Mouse (Mus musculus): ENCODE results near the gene Yaf2. TPM values are rescaled to one million over a fixed set of nuclear protein-coding genes. Genes with fewer than 3 reads are reported as not detected.

The Yaf2 gene
- polyA plus RNA-seq, 1 experiment = 12.9 TPM

DNA sequence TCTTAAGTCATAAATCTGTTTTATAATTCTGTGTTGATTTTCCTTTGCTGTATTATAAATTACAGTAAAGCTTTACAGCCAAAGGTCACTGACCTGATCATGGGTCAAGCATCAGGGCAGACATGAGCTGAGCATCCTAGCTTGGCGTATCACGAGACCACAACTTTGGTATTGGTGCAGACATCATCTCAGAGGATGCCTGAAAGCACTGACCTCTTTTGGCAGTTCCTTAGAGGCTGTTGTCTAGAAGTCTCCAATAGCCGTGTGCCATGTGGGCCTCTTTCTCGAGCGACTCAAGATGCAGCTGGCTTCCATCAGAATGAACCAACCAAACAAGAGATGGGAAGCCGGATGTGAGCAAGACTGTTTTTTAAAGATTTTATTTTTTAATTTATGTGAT lies 28.8 kb upstream of the Yaf2 start:
- no peaks in the 10 kb centered on the region for H3K36me3 ChIP-seq (ENCODE audit: control insufficient read depth, insufficient read depth, low read length)
- DNase-seq (ENCODE audit: low read depth in 1 of 2, low spot score in 2 of 2) = no peak
- no peak overlapping the region for H3K4me3 ChIP-seq (ENCODE audit: extremely low read depth, insufficient read depth, insufficient read length)
- WGBS = 92% methylated on average over 6 of the region's 6 CpGs
- H3K27ac ChIP-seq (ENCODE audit: insufficient read depth, low read length) = no peak overlapping the region
- H3K27me3 ChIP-seq (ENCODE audit: control insufficient read depth, insufficient read depth, low read length) = no peaks in the 10 kb centered on the region
- no peaks in the 10 kb centered on the region for H3K4me1 ChIP-seq (ENCODE audit: control insufficient read depth, insufficient read depth, insufficient read length)
- TF ChIP-seq POLR2A (IDR thresholded peaks at IDR 0.05; ENCODE audit: low read depth, low read length) = no peak
- no peak for TF ChIP-seq CTCF (IDR thresholded peaks at IDR 0.05; ENCODE audit: extremely low read depth, insufficient read depth, insufficient read length, insufficient replicate concordance)

DNA sequence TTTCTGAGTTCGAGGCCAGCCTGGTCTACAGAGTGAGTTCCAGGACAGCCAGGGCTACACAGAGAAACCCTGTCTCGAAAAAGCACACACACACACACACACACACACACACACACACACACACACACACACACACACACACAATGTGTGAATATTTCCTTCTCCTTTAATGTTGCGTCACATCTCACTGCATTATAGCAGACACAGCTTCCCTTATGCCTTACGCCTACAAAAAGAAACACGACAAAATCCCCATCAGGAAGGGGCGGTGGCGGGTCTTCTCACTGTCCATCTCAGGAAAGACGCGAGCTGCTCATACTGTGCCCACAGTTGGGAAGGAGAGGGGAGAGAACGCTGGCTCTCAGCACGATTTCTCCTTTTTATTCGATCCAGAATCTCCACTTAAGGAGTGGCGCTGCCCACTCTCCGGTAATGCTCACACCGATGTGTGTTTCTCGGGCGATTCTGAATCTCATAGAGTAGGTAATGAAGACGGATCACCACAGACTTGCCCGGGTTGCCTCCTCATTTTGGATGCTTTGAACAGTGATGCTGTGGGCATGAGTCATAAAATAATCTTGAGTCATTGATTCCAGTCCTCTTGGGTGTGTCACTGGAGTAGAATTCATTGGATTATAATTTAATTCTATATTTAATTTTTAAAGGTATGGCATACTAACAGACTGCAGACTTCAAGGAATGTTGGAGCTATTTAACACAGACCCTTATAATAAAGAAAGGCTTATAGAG lies 21.8 kb upstream of the Yaf2 start:
- H3K36me3 ChIP-seq (ENCODE audit: control insufficient read depth, insufficient read depth, low read length) = no peaks in the 10 kb centered on the region
- H3K27ac ChIP-seq (ENCODE audit: insufficient read depth, low read length) = no peak overlapping the region
- no peak overlapping the region for H3K4me3 ChIP-seq (ENCODE audit: extremely low read depth, insufficient read depth, insufficient read length)
- no peaks in the 10 kb centered on the region for H3K27me3 ChIP-seq (ENCODE audit: control insufficient read depth, insufficient read depth, low read length)
- no peaks in the 10 kb centered on the region for H3K4me1 ChIP-seq (ENCODE audit: control insufficient read depth, insufficient read depth, insufficient read length)
- 87% methylated on average over 19 of the region's 19 CpGs for WGBS
- TF ChIP-seq CTCF (IDR thresholded peaks at IDR 0.05; ENCODE audit: extremely low read depth, insufficient read depth, insufficient read length, insufficient replicate concordance) (no peak), POLR2A (IDR thresholded peaks at IDR 0.05; ENCODE audit: low read depth, low read length) (no peak)
- DNase-seq (ENCODE audit: low read depth in 1 of 2, low spot score in 2 of 2) = no peak

DNA sequence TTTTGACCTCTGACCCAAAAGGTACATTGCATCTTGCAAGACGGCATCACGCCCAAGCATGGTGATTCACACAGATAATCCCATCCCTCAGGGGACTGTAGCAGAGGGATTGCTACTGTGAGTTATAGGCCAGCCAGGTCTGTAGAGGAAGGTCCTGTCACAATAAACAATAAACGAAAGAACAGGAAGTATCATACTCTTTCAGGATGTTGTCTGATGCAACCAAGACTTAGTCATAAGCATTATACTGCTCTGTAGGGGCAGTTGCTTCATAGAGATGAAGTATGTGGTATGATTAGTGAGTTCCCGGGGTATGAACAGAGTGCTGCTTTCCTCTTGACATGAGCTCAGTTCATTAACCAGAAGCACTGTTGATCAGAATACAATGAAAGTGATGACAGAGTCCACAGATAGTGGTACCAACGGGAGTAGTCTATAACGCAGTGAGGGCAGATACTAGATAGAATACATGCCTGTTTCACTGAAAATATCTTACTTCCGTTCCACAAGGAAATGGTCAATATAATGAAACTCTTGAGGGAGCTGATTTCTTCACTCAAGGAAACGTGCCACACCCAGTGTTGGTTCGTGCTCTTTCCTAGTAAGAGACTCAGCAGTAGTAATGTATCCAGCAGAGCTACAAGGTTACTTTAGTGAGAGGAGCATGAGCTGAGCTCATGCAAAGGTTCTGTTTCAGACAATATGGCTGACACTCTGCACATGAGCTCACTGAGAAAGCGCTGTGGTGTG lies 4.1 kb upstream of the Yaf2 start:
- no peaks in the 10 kb centered on the region for H3K36me3 ChIP-seq (ENCODE audit: control insufficient read depth, insufficient read depth, low read length)
- no peak overlapping the region for H3K4me3 ChIP-seq (ENCODE audit: extremely low read depth, insufficient read depth, insufficient read length)
- no peaks in the 10 kb centered on the region for H3K27me3 ChIP-seq (ENCODE audit: control insufficient read depth, insufficient read depth, low read length)
- H3K4me1 ChIP-seq (ENCODE audit: control insufficient read depth, insufficient read depth, insufficient read length) = peaks cover 5% of the 10 kb centered on the region; the same call in 1 of the 2 replicates
- H3K27ac ChIP-seq (ENCODE audit: insufficient read depth, low read length) = no peak overlapping the region
- TF ChIP-seq POLR2A (IDR thresholded peaks at IDR 0.05; ENCODE audit: low read depth, low read length) (no peak), CTCF (IDR thresholded peaks at IDR 0.05; ENCODE audit: extremely low read depth, insufficient read depth, insufficient read length, insufficient replicate concordance) (no peak)
- DNase-seq (ENCODE audit: low read depth in 1 of 2, low spot score in 2 of 2) = no peak
- 82% methylated on average over 10 of the region's 10 CpGs for WGBS

DNA sequence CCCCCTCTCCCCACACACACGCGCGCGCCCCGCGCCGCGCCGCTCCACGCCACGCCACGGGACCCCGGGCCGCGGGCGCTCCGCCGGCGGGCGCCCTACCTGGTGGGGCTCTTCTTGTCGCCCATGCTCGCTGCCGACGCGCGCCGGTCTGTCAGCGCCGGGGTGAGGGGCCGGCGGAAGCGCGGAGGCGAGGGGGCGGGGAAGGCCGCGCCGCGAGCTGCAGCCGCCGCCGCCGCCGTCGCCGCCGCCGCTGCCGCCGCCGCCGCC lies 144 bp downstream of the Yaf2 start:
- DNase-seq (ENCODE audit: low read depth in 1 of 2, low spot score in 2 of 2) = no peak
- H3K4me3 ChIP-seq (ENCODE audit: extremely low read depth, insufficient read depth, insufficient read length) = peak overlapping the region; percentile 80
- TF ChIP-seq POLR2A (IDR thresholded peaks at IDR 0.05; ENCODE audit: low read depth, low read length) (no peak), CTCF (IDR thresholded peaks at IDR 0.05; ENCODE audit: extremely low read depth, insufficient read depth, insufficient read length, insufficient replicate concordance) (no peak)
- H3K36me3 ChIP-seq (ENCODE audit: control insufficient read depth, insufficient read depth, low read length) = no peaks in the 10 kb centered on the region
- no peak overlapping the region; the same call in 1 of the 2 replicates for H3K27ac ChIP-seq (ENCODE audit: insufficient read depth, low read length)
- H3K27me3 ChIP-seq (ENCODE audit: control insufficient read depth, insufficient read depth, low read length) = no peaks in the 10 kb centered on the region
- WGBS = 2% methylated on average over 12 of the region's 52 CpGs
- H3K4me1 ChIP-seq (ENCODE audit: control insufficient read depth, insufficient read depth, insufficient read length) = peaks cover 5% of the 10 kb centered on the region; the same call in 1 of the 2 replicates

DNA sequence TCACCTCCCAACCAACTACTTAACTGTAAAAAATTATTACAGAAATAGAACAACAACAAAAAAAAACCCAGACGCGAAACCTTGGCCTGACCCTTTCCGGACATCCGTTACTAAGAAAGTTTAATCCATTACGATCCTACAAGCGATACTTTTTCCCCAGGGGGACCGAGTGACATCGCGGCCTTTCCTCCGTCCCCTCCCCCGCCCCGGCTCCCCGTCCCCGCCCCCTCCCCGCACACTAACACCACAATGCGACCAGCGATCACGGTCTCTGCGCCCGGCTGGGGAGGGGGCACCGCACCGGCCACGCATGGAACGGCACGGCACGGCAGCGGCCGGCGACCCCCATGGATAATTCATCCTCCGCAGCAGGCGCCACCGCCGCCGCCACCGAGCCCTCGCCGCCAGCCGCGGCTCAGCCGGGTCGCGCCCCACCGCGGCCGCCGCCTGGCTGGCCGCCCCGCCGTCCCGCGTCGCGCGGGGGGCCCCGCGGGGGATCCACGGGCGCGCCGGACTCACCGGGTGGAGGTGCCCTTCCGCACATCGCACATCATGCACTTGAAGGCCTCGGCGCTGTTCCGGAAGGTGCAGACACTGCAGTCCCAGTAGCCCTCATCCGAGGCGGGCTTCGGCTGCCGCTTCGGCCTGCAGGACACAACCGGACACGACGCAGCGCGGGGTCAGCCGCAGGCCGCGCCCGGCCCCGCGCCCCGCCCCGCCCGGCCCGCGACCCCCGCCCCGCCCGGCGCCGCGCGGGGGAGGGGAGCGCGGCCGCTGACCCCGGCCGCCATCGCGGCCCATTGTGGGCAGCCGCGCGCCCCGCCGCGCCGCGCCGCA lies 696 bp downstream of the Yaf2 start:
- 6% methylated on average over 95 of the region's 110 CpGs for WGBS
- TF ChIP-seq CTCF (IDR thresholded peaks at IDR 0.05; ENCODE audit: extremely low read depth, insufficient read depth, insufficient read length, insufficient replicate concordance) (no peak), POLR2A (IDR thresholded peaks at IDR 0.05; ENCODE audit: low read depth, low read length) (no peak)
- H3K27me3 ChIP-seq (ENCODE audit: control insufficient read depth, insufficient read depth, low read length) = no peaks in the 10 kb centered on the region

DNA sequence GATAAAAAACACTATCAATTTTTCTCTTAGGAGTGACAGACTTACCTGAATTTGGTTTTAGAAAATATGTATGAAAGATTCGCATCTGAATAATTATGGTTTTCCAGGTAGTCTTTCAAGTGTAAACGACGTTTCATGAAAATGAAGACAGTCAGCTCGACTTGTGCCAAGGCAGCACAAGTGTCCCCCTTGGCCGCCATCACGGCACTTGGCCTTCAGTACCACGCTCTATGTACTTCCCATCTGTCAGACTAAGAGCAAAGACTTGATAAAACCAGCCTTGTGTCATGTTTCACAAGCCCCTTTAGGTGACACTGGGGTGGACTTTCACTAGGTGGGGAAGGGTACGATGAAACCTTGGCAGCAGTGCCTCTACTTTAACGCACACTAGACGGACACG lies 5.5 kb downstream of the Yaf2 start:
- Histone ChIP-seq H3K27ac (ENCODE audit: insufficient read depth, low read length) (no peak overlapping the region), H3K36me3 (ENCODE audit: control insufficient read depth, insufficient read depth, low read length) (no peaks in the 10 kb centered on the region), H3K4me1 (ENCODE audit: control insufficient read depth, insufficient read depth, insufficient read length) (no peaks in the 10 kb centered on the region), H3K4me3 (ENCODE audit: extremely low read depth, insufficient read depth, insufficient read length) (no peak overlapping the region), H3K27me3 (ENCODE audit: control insufficient read depth, insufficient read depth, low read length) (no peaks in the 10 kb centered on the region)
- TF ChIP-seq CTCF (IDR thresholded peaks at IDR 0.05; ENCODE audit: extremely low read depth, insufficient read depth, insufficient read length, insufficient replicate concordance) (no peak), POLR2A (IDR thresholded peaks at IDR 0.05; ENCODE audit: low read depth, low read length) (no peak)
- DNase-seq (ENCODE audit: low read depth in 1 of 2, low spot score in 2 of 2) = no peak
- 95% methylated on average over 11 of the region's 11 CpGs for WGBS

More for the DNA sequence above, 696 bp downstream of the Yaf2 start:
- H3K27ac ChIP-seq (ENCODE audit: insufficient read depth, low read length) = peak overlapping the region; percentile 40; the same call in 1 of the 2 replicates
- peak overlapping the region; percentile 80 for H3K4me3 ChIP-seq (ENCODE audit: extremely low read depth, insufficient read depth, insufficient read length)
- peak in 1 of 2 experiments; percentile 47 for DNase-seq (ENCODE audit: low read depth in 1 of 2, low spot score in 2 of 2)
- peaks cover 5% of the 10 kb centered on the region; the same call in 1 of the 2 replicates for H3K4me1 ChIP-seq (ENCODE audit: control insufficient read depth, insufficient read depth, insufficient read length)
- no peaks in the 10 kb centered on the region for H3K36me3 ChIP-seq (ENCODE audit: control insufficient read depth, insufficient read depth, low read length)

Measured in spleen, adult 2 months (tissue).